Mouse (Mus musculus): ENCODE results near the gene Slc48a1.

DNA sequence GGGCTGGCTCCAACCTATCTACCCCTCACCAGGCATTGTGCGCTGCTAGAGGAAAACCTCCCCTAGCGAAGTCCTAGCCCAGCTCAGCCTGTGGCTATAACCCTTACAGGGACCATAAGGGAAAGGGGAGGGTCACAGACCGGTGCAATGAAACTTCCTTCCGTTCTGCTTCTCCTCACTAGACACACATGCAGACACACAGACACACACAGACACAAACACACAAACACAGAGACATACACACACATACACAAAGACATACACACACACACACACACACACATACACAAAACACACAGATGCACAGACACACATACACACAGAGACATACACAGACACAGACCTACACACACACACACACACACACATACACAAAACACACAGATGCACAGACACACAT lies 35.7 kb upstream of the Slc48a1 start:
- no peak for TF ChIP-seq CTCF (IDR thresholded peaks at IDR 0.05; ENCODE audit: low read depth)
- TF ChIP-seq EP300 (optimal IDR thresholded peaks at IDR 0.05): no peak
